Mouse (Mus musculus) megakaryocyte, embryonic 14.5 days (primary cell): ENCODE data around the gene Calm3. TPM values are rescaled to one million over a fixed set of nuclear protein-coding genes. Genes with fewer than 3 reads are reported as not detected.

ENCODE experiments used
- H3K27me3 ChIP-seq: replicated peaks from 2 replicates; pipeline ENCODE3; 2012; ENCODE audit warnings: inconsistent platforms
- H3K36me3 ChIP-seq: replicated peaks from 2 replicates; pipeline ENCODE3; 2012; ENCODE audit warnings: low read length, inconsistent platforms, mixed read lengths
- H3K4me1 ChIP-seq: 2 replicates; pipeline ENCODE4 v1.6.1; 2012; ENCODE audit warnings: inconsistent platforms
- H3K4me3 ChIP-seq: replicated peaks from 2 replicates; pipeline ENCODE3; 2012; ENCODE audit warnings: moderate library complexity, mild to moderate bottlenecking, inconsistent platforms
- H3K9me3 ChIP-seq: 2 replicates; pipeline ENCODE4 v1.6.1; 2012; ENCODE audit warnings: inconsistent platforms
- FLI1 ChIP-seq: IDR thresholded peaks from 2 replicates; pipeline ENCODE4 v1.6.1; 2012; ENCODE audit warnings: low read length, inconsistent platforms, mixed read lengths
- GATA1 ChIP-seq: IDR thresholded peaks from 3 replicates; pipeline ENCODE4 v1.6.1; 2012; ENCODE audit warnings: mixed read lengths, low read length, inconsistent platforms, borderline replicate concordance
- polyA plus RNA-seq: library from polyadenylated mRNA; stranded (reverse); fragments of >175 nt; gene quantifications from 2 replicates; pipeline ENCODE4 v1.2.3, GENCODE M21; 2012; ENCODE audit warnings: low replicate concordance; ENCODE audit not compliant: insufficient read depth

The Calm3 gene
- polyA plus RNA-seq, 1 experiment, result 866 TPM

DNA sequence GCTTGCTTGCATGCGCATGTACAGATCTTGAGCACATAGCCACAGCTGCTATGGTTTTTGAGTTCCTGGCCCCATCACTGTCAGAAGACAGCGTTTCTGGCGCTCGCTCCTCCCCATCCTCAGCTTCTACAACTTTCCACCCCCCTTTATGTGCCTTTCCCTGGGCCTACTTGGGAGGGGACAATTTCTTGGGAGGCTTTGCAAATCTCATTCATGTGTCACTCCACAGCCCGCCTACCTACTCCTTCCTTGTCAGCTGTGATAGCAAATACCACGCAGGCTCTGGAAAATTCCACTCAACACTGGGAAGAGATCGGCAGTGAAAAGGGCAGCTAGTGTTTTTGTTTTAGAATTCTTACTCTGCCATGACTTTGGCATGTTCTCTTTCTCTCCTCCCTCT lies 16.4 kb upstream of the Calm3 start:
- no peak overlapping the region for H3K4me3 ChIP-seq
- no peaks in the 10 kb centered on the region for H3K36me3 ChIP-seq
- H3K4me1 ChIP-seq, result peaks cover 18% of the 10 kb centered on the region
- H3K27me3 ChIP-seq, result peaks cover 63% of the 10 kb centered on the region
- H3K9me3 ChIP-seq, result peaks cover 7% of the 10 kb centered on the region; the same call in 1 of the 2 replicates
- TF ChIP-seq FLI1 (no peak), GATA1 (no peak)

DNA sequence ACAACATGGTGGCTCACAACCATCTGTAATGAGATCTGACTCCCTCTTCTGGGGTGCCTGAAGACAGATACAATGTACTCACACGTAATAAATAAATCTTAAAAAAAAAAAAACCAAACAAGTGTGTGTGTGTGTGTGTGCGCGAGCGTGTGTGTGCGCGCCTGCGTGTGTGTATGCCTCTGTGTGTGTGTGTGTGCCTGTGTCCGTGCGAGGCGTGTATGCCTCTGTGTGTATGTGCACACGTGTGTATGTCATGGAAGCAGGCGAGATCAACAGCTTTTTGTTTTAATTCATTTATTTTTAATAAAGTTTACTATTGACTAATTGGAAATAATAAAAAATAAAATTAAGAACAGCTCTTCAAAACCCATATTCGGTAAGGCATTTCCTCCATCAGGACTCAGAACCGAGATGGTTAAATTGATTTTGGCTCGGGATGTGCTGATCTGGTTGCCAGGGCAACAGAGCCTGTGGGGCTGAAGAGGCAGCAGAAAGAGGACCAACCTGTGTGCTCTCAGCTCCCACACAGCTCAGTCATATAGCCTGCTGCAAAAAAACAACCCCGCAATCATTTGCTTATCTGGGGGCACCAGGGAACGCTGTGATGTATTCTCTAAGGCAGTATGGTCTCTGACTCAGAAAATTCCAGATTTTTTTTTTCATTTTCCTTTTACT lies 14.3 kb upstream of the Calm3 start:
- Histone ChIP-seq H3K4me3 (no peak overlapping the region), H3K4me1 (peaks cover 7% of the 10 kb centered on the region), H3K9me3 (peaks cover 3% of the 10 kb centered on the region; the same call in 1 of the 2 replicates), H3K27me3 (peaks cover 45% of the 10 kb centered on the region), H3K36me3 (no peaks in the 10 kb centered on the region)
- TF ChIP-seq FLI1 (no peak), GATA1 (no peak)

DNA sequence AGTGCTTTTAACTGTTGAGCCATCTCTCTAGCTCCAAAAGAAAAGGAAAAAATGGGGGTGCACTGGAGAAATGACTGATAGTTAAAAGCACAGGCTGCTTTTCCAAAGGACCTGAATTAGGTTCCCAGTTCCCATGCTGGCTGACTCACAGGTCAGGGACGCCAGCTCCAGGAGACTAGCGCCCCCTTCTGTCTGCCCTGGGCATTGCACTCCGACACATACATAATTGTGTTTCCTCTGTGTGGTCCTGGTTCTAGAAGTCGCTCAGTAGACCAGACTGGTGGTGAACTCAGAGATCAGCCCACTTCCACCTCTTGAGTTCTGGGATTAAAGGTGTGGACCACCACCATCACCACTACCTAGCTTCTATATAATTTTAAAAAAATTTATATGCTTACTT lies 13.4 kb upstream of the Calm3 start:
- Histone ChIP-seq H3K27me3 (peaks cover 38% of the 10 kb centered on the region), H3K4me3 (no peak overlapping the region), H3K9me3 (peaks cover 3% of the 10 kb centered on the region; the same call in 1 of the 2 replicates), H3K4me1 (peaks cover 9% of the 10 kb centered on the region), H3K36me3 (no peaks in the 10 kb centered on the region)
- no peak for TF ChIP-seq GATA1

DNA sequence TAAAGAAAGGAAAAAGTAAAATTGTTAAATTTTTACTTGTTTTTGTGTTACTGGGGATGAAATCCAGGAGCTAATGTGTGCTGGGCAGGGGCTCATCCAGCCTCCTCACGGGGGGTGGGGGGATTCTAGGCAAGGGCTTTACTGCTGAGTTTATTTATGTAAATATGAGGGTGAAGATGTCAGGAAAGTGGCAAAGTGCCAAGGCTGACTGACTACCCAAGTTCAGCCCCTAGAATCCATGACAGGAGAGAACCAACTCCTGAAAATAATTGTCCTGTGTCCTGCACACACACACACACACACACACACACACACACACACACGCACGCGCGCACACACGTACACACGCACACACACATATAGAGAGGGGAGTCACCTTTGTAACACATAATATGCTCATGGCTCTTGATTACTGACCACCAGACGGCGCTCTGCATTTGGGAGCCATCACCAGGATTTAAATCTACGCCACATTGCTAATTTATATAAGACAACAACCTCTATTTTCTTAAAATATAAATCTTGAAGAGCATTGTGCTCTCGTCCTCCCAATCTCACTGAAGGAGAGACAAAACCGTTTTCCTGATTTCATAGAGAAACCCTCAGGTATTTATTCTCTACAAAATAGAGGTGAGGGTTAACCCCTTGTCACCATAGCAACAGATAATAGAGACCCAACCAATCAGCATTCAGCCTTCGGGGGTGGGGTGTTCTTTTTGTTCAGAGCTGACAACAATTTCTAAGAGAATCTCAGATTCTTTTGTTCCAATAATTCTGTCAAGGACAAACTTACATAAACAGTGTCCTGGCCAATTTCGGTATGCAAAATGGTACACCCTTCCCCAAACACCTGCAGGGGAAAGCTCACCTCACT lies 9.0 kb upstream of the Calm3 start:
- H3K36me3 ChIP-seq, result no peaks in the 10 kb centered on the region
- no peak overlapping the region for H3K4me3 ChIP-seq
- peaks cover 15% of the 10 kb centered on the region for H3K4me1 ChIP-seq
- no peak for TF ChIP-seq FLI1
- TF ChIP-seq GATA1, result no peak
- peaks cover 3% of the 10 kb centered on the region; the same call in 1 of the 2 replicates for H3K9me3 ChIP-seq
- H3K27me3 ChIP-seq, result peaks cover 13% of the 10 kb centered on the region

DNA sequence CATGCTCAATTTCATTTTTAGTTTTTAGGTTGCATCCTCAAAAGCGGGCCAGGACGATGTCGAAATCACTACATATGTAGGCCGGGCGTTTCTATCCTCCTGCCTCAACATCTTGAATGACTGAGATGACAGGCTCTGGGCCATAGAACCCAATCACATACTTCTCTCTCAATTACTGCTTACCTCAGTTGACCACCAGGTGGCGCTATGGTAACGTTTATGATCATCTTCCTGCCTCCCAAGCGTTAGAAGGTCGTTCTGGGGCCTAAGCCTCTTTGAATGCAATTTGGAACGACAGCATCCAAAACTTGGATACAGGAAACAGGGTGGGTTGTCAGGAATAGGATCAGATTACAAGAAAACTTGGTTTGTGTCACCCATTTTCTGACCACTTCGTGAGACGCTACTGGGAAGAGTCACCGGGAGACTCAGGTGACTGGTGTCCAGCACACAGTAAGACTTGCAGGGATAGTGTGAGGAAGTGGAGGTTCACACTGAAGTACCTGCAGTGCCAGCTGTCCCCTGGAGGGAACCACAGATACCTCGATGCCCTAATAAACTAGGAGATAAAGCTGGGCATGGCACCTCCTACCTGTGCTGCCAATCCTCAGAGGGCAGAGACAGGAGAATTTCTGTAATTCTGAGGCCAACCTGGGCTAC lies 8.2 kb upstream of the Calm3 start:
- Histone ChIP-seq H3K9me3 (peaks cover under 1% of the 10 kb centered on the region; the same call in 1 of the 2 replicates), H3K36me3 (no peaks in the 10 kb centered on the region), H3K4me1 (peaks cover 18% of the 10 kb centered on the region), H3K27me3 (peaks cover 10% of the 10 kb centered on the region), H3K4me3 (no peak overlapping the region)
- TF ChIP-seq FLI1 (no peak), GATA1 (no peak)

DNA sequence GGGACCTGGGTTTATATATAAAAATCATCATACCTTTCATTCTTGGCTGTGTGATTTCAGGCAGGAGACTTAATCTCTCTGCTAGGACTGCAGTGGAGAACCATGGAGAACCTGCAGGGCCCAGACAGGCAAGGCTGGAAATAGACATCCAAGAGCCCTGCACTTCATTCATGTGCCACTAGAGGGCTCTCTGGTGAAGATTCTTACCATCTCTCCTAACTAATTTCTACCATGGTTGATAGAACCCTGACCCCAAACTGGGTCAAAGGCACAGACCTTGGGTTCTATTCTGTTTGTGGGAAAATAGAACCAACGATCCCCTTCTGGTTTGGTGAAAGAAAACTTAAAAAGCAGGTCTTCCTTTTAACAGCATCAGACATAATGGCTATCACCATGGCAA lies 6.9 kb upstream of the Calm3 start:
- H3K4me1 ChIP-seq, result peaks cover 18% of the 10 kb centered on the region
- no peak overlapping the region for H3K4me3 ChIP-seq
- peaks cover 6% of the 10 kb centered on the region for H3K27me3 ChIP-seq
- no peaks in the 10 kb centered on the region for H3K9me3 ChIP-seq
- no peak for TF ChIP-seq GATA1
- H3K36me3 ChIP-seq, result no peaks in the 10 kb centered on the region

DNA sequence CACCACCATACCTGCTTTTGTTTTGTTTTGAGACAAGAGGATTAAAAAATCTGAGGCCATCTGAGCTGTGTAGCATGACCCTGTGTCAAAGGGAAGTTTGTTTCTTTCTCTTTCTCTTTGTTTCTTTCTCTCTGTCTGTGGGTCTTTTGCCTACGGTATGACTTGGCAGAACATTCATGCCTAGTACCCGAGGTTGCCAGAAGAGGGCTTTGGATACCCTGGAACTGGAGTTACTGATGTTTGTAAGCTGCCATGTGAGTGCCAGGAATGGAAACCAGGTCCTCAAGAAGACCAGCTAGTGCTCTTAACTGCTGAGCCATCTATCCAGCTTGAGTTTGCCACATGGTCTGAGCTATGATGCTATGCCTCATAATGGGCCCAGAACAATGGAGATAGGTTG lies 4.4 kb upstream of the Calm3 start:
- Histone ChIP-seq H3K4me1 (peaks cover 23% of the 10 kb centered on the region), H3K27me3 (no peaks in the 10 kb centered on the region), H3K4me3 (no peak overlapping the region), H3K36me3 (no peaks in the 10 kb centered on the region), H3K9me3 (no peaks in the 10 kb centered on the region)
- no peak for TF ChIP-seq FLI1
- no peak for TF ChIP-seq GATA1

DNA sequence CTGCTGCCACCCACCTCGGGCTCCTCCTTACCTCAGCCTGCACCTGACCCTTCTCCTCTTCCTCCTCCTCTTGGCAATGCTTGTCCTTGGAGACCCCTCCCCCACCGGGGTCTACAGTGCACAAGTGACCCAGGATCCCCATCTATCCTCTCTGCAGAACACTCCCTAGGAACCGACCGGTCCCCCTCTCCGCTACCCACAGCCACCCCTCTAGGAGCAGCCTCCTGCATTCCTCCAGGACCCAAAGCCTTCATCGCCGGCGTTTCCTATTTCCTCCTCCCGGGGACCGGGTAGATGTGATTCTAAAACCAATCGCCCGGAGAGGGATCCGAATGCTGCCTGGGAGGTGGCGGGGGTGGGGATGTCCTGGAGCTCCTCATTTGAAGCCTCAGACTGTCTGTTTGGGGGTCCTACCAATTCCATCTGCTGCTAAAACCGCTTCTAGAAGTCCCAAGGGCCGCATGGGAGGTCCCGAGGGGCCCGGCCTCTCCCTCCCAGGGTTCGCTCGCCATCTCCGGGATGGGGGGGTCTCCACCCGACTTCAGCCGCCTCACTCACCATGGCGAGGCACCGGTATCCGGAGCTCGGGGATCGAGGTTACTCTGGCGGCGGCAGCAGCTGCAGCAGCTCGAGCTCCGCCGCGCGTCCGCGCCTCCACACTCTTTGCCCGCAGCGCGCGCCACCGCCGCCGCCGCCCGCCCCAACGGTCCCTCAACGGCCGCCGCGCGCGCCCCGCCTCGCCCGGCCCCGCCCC lies 454 bp downstream of the Calm3 start:
- no peak for TF ChIP-seq GATA1
- TF ChIP-seq FLI1, result no peak
- peak overlapping the region; percentile 96 for H3K4me3 ChIP-seq
- peaks cover 40% of the 10 kb centered on the region for H3K36me3 ChIP-seq
- H3K27me3 ChIP-seq, result no peaks in the 10 kb centered on the region
- peaks cover 57% of the 10 kb centered on the region for H3K4me1 ChIP-seq
- H3K9me3 ChIP-seq, result no peaks in the 10 kb centered on the region

DNA sequence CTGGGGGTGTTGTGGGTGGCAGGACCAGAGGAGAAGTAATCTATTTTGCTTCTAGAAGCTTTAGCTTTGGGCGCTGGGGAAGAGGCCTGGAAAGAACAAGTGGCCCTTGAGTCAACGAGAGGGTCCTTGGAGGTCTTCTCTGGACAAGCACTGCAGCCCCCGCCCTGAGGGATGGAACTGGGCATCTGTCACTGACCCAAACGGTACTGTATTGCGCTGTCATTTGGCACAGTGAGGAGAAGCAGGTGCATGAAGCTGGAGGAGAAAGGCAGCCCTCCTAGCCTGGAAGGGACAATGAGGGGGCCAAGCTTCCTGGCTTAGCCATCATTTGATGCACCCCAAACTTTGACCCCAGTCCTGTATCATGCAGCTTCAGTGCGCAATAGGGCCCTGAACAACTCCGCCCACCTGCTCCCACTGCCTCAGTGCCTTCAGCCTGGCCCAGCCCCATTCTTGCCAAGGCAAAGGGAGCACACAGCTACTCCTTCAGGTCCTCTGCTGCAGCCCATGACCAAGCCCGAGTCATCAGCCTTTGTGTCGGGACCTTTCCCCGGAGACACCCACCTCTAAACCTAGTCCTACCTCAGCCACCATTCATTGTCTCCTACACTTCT lies 1.4 kb downstream of the Calm3 start:
- Histone ChIP-seq H3K27me3 (no peaks in the 10 kb centered on the region), H3K36me3 (peaks cover 50% of the 10 kb centered on the region), H3K4me3 (peak overlapping the region; percentile 96), H3K9me3 (no peaks in the 10 kb centered on the region), H3K4me1 (peaks cover 57% of the 10 kb centered on the region)
- no peak for TF ChIP-seq GATA1
- no peak for TF ChIP-seq FLI1
